11 mouse cellular contexts compared by ENCODE assay signal in the genomic region with DNA sequence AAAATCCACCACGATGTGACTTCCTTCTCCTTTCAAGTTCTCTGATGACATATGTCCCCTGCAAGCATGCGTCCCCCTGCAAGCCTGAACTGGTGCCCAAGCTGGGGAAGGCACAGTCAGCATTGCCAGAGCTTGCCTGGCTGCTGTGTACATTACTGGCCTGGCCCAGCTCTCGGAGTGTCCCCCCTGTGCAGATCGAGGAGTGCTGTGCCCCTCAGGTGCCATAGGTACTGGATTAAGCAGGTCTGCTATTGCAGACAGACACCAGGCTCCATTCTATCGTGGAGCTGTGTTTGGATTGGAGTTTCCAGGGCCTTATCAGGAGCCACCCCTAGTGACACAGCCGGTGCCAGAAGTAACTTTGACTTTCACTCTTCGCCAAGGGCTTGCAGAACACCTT.
DNase-seq lines count a peak whose midpoint lies in the region; ATAC-seq and TF ChIP-seq lines count a peak whose summit lies in the region.
"Had no signal": no experiment of that assay in that cellular context is flagged by ENCODE, and none has a peak within 500 bp of the region (broad histone marks: within the 10 kb centered on the region; RNA-seq: fewer than 3 reads in every experiment).

No protein-coding gene starts in this region.

- no peak overlapping the region for H3K4me3 ChIP-seq in kidney, embryonic 14.5 days (ENCODE audit: low read length)
- peak overlapping the region; percentile 57 for H3K4me3 ChIP-seq in heart, embryonic 12.5 days
- no peak overlapping the region for H3K4me3 ChIP-seq in kidney, embryonic 15.5 days (replicated peaks)
- no peak overlapping the region for H3K4me3 ChIP-seq in thymus, adult 2 months (ENCODE audit: control insufficient read depth, insufficient read depth, low read length)
- no peak overlapping the region for H3K4me3 ChIP-seq in forebrain, embryonic 15.5 days
- H3K4me3 ChIP-seq: embryonic facial prominence, embryonic 15.5 days; limb, embryonic 13.5 days had no signal

- DNase-seq in kidney, adult 11 months = peak; percentile 75
- no peak for DNase-seq in testis, postnatal 14 days (ENCODE audit: low spot score)
- DNase-seq in thymus, adult 2 months = no peak
- DNase-seq: midbrain, embryonic 14.5 days had no signal

- 64% methylated on average over 7 of the region's 7 CpGs for WGBS in kidney, embryonic 14.5 days
- 13% methylated on average over 7 of the region's 7 CpGs for WGBS in heart, embryonic 12.5 days
- 73% methylated on average over 7 of the region's 7 CpGs for whole genome bisulfite sequencing in kidney, embryonic 15.5 days
- WGBS in thymus, adult 2 months = 45% methylated on average over 7 of the region's 7 CpGs
- 71% methylated on average over 7 of the region's 7 CpGs for WGBS in forebrain, embryonic 15.5 days

- H3K9me3 ChIP-seq in kidney, embryonic 14.5 days (ENCODE audit: control insufficient read depth, low read length) = no peaks in the 10 kb centered on the region
- no peaks in the 10 kb centered on the region for H3K9me3 ChIP-seq in heart, embryonic 12.5 days (replicated peaks)
- no peaks in the 10 kb centered on the region for H3K9me3 ChIP-seq in kidney, embryonic 15.5 days (replicated peaks)
- H3K9me3 ChIP-seq in forebrain, embryonic 15.5 days = no peaks in the 10 kb centered on the region
- H3K9me3 ChIP-seq: embryonic facial prominence, embryonic 15.5 days; limb, embryonic 13.5 days had no signal

- TF ChIP-seq POLR2A in thymus, adult 2 months (IDR thresholded peaks at IDR 0.05; ENCODE audit: control insufficient read depth, extremely low read depth, insufficient read depth, low read length, poor library complexity) = no peak

- no peak for TF ChIP-seq CTCF in thymus, adult 2 months (IDR thresholded peaks at IDR 0.05; ENCODE audit: borderline replicate concordance, control insufficient read depth, extremely low read depth, insufficient read depth, low read length, poor library complexity)

- H3K4me1 ChIP-seq in kidney, embryonic 14.5 days (ENCODE audit: control insufficient read depth, insufficient read depth, low read length) = no peaks in the 10 kb centered on the region
- H3K4me1 ChIP-seq in heart, embryonic 12.5 days (replicated peaks) = peaks cover 22% of the 10 kb centered on the region
- peaks cover 8% of the 10 kb centered on the region; the same call in 1 of the 2 replicates for H3K4me1 ChIP-seq in kidney, embryonic 15.5 days
- no peaks in the 10 kb centered on the region for H3K4me1 ChIP-seq in thymus, adult 2 months (replicated peaks; ENCODE audit: control insufficient read depth, insufficient read depth, low read length)
- no peaks in the 10 kb centered on the region for H3K4me1 ChIP-seq in forebrain, embryonic 15.5 days
- H3K4me1 ChIP-seq: embryonic facial prominence, embryonic 15.5 days; limb, embryonic 13.5 days had no signal

- H3K4me2 ChIP-seq in kidney, embryonic 14.5 days (replicated peaks; ENCODE audit: low read depth, low read length) = no peak overlapping the region
- H3K4me2 ChIP-seq in heart, embryonic 12.5 days = peak overlapping the region; percentile 64
- H3K4me2 ChIP-seq in kidney, embryonic 15.5 days = no peak overlapping the region
- no peak overlapping the region for H3K4me2 ChIP-seq in forebrain, embryonic 15.5 days (replicated peaks)
- H3K4me2 ChIP-seq: embryonic facial prominence, embryonic 15.5 days; limb, embryonic 13.5 days had no signal

- no peaks in the 10 kb centered on the region for H3K27me3 ChIP-seq in kidney, embryonic 14.5 days (ENCODE audit: control insufficient read depth, insufficient read depth, low read length)
- no peaks in the 10 kb centered on the region for H3K27me3 ChIP-seq in heart, embryonic 12.5 days (replicated peaks)
- H3K27me3 ChIP-seq in kidney, embryonic 15.5 days = no peaks in the 10 kb centered on the region
- no peaks in the 10 kb centered on the region for H3K27me3 ChIP-seq in thymus, adult 2 months (ENCODE audit: control insufficient read depth, insufficient read depth, low read length)
- no peaks in the 10 kb centered on the region for H3K27me3 ChIP-seq in forebrain, embryonic 15.5 days
- H3K27me3 ChIP-seq: embryonic facial prominence, embryonic 15.5 days; limb, embryonic 13.5 days had no signal

- no peak for ATAC-seq in kidney, embryonic 14.5 days (ENCODE audit: low FRiP score, low TSS enrichment)
- peak; percentile 85; the same call in 1 of the 2 replicates for ATAC-seq in heart, embryonic 12.5 days (ENCODE audit: insufficient number of reproducible peaks, low FRiP score)
- ATAC-seq in kidney, embryonic 15.5 days (replicated peaks; ENCODE audit: low FRiP score) = no peak
- peak; percentile 44; the same call in 1 of the 2 replicates for ATAC-seq in megakaryocyte-erythroid progenitor cell, adult 5-6 weeks (replicated peaks; ENCODE audit: low FRiP score, low TSS enrichment, poor library complexity, severe bottlenecking)
- ATAC-seq in forebrain, embryonic 15.5 days (replicated peaks) = no peak

- H3K27ac ChIP-seq in kidney, embryonic 14.5 days (ENCODE audit: low read depth, low read length) = no peak overlapping the region
- H3K27ac ChIP-seq in heart, embryonic 12.5 days (ENCODE audit: poor library complexity, severe bottlenecking) = peak overlapping the region; percentile 93
- peak overlapping the region; percentile 37; the same call in 1 of the 2 replicates for H3K27ac ChIP-seq in kidney, embryonic 15.5 days
- no peak overlapping the region for H3K27ac ChIP-seq in thymus, adult 2 months (ENCODE audit: control insufficient read depth, insufficient read depth, low read length)
- no peak overlapping the region for H3K27ac ChIP-seq in forebrain, embryonic 15.5 days (replicated peaks)
- H3K27ac ChIP-seq: embryonic facial prominence, embryonic 15.5 days; limb, embryonic 13.5 days had no signal

- H3K9ac ChIP-seq in kidney, embryonic 14.5 days (ENCODE audit: low read depth, low read length) = no peak overlapping the region
- H3K9ac ChIP-seq in heart, embryonic 12.5 days = peak overlapping the region; percentile 73
- H3K9ac ChIP-seq in kidney, embryonic 15.5 days = no peak overlapping the region
- no peak overlapping the region for H3K9ac ChIP-seq in forebrain, embryonic 15.5 days (replicated peaks)
- H3K9ac ChIP-seq: embryonic facial prominence, embryonic 15.5 days; limb, embryonic 13.5 days had no signal

- no peaks in the 10 kb centered on the region for H3K36me3 ChIP-seq in kidney, embryonic 14.5 days (ENCODE audit: control insufficient read depth, insufficient read depth, low read length)
- no peaks in the 10 kb centered on the region for H3K36me3 ChIP-seq in heart, embryonic 12.5 days
- no peaks in the 10 kb centered on the region for H3K36me3 ChIP-seq in kidney, embryonic 15.5 days
- no peaks in the 10 kb centered on the region for H3K36me3 ChIP-seq in thymus, adult 2 months (ENCODE audit: control insufficient read depth, insufficient read depth, low read length)
- no peaks in the 10 kb centered on the region for H3K36me3 ChIP-seq in forebrain, embryonic 15.5 days
- H3K36me3 ChIP-seq: embryonic facial prominence, embryonic 15.5 days; limb, embryonic 13.5 days had no signal

Comparison
In these comparisons a context has a peak if more than half of its experiments do, and no peak if none do; other contexts are left out.
1. H3K27ac ChIP-seq: peak in heart, embryonic 12.5 days (single experiment) and kidney, embryonic 15.5 days (single experiment); none in kidney, embryonic 14.5 days (single experiment), thymus, adult 2 months (single experiment) and forebrain, embryonic 15.5 days (single experiment).
2. ATAC-seq: peak in heart, embryonic 12.5 days (single experiment) and megakaryocyte-erythroid progenitor cell, adult 5-6 weeks (single experiment); none in kidney, embryonic 14.5 days (single experiment), kidney, embryonic 15.5 days (single experiment) and forebrain, embryonic 15.5 days (single experiment).